Mouse (Mus musculus): ENCODE measurements around the gene Fmn2. TPM values are rescaled to one million over a fixed set of nuclear protein-coding genes. Genes with fewer than 3 reads are reported as not detected.

The Fmn2 gene
- under 1 TPM; 0.25 to 0.28 TPM for total RNA-seq (2021)
- long read RNA-seq, experiment 1: 0 reads
- long read RNA-seq, experiment 2: 0 reads

DNA sequence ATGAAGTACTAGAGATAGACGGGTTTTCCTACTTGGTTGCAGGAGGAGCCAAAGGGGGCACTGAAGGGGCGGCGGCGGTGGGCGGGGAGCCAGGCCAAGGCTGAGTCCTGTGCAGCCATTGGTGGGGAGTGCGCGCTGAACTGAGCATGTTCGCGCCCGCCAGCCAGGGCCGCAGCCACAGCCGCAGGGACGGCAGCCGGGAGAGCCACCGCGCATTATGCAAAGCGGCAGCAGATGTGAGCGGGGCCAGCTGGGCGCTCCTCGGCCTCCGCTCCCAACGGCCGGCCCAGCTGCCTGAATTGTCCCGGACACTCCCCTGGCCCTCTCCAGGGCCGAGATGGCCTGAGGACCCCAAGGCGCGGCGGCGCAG lies at the start of gene Fmn2:
Gene Fmn2, plus strand, starts transcription at position 165 of the 370 bp plus-strand sequence.
- DNase-seq: peak; percentile 13 to 18
- intact Hi-C loops (cut with DNase I): no loop called here

DNA sequence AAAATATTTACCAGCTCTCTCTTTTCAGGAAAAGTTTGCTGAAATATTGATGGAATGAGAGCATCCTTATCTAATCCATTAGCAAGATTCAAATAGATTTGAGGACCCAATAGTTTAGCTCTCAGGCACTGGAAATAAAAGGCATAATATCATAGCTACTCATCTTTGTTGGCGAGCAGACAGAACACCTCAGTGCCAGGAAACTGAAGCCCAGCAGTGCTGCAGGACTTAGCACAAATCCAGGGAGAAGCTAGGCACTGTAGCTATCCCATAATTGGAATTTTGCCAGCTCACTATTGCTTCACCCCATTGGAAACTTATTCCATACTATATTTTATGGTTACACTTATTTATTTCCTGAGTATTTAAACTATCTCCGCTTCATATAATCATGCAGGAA lies 46.5 kb upstream of the Fmn2 start:
- intact Hi-C loops (cut with DNase I): no loop called here
- no peak for DNase-seq

DNA sequence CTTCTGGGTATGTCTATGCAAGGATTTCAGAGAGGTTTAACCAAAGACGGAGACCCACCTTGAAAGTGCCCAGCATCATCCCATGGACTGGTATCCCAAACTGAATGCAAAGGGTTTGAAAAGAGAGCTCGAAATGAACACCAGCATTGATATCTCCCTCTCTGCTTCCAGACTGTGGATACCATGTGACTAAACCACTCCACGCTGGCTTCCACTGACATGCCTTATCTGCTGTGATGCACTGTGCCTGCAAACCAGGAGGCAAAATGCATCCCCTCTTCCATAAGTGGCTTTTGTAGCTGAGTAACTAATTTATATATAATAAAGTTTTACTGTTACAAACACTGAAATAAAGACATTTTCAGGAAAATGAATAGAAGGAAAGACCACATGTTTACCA lies 36.2 kb upstream of the Fmn2 start:
- DNase-seq: no peak
- intact Hi-C loops (cut with DNase I): loop anchor here (5.0 kb wide), 2 partner anchors 87 to 1003 kb away; no protein-coding TSS in a partner anchor

DNA sequence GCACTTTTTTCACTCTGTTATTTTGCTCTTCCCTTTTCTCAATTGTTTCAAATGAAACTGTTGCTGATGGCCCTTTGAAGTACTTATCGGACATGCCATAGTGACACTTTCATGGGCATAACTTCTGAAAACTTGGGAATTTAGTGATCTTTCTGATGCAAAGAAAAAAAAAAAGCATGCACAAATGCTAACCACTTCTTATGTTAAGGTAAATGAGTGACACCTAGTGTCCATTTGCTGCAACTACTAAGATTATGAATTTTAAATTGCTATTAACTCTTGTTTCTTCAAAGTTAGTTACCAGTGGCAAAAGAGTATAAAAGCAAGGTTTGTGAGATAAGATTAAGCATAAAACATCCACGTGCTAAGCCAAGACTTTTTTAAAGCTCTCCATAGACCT lies 35.4 kb upstream of the Fmn2 start:
- DNase-seq: no peak
- intact Hi-C loops (cut with DNase I): loop anchor here (5.0 kb wide), 2 partner anchors 86 to 1004 kb away; no protein-coding TSS in a partner anchor

DNA sequence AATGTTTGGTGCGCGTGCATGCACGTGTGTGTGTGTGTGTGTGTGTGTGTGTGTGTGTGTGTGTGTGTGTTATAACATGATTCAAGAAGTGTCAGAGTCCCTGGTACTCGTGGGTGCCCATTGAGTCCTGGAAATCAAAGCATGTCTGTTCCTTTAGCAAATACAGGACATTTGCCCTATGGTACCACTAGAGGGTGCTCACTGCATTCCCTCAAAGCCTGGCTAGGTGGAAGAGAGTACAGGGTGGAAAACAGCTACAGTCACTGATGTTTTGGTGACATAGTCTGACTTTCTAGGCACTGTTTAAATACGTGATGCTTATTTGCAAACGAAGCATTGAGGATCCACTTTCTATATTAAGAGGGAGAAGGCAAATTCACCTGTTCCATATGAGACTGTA lies 31.9 kb upstream of the Fmn2 start:
- intact Hi-C loops (cut with DNase I): loop anchor here (5.0 kb wide), 2 partner anchors 83 to 1007 kb away; no protein-coding TSS in a partner anchor
- DNase-seq: no peak

DNA sequence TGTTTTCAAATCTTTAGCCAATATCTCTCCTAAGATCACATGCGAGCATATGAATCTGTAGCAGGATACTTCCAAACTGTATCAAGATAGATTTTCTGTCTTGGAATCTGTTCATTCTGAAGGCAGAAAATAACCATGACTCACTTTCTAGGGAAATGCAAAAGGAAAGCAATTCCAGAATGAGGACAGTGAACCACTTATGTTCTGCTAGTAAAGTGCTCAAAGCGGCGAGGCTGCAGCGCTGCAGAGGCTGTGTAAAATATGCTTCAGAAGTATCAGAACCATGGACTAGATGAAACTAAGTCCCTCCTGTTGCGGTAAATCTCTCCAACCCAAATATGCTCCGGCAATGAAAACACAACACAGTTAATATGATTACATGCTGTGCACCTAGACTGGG lies 19.1 kb upstream of the Fmn2 start:
- intact Hi-C loops (cut with DNase I): no loop called here
- DNase-seq: no peak

DNA sequence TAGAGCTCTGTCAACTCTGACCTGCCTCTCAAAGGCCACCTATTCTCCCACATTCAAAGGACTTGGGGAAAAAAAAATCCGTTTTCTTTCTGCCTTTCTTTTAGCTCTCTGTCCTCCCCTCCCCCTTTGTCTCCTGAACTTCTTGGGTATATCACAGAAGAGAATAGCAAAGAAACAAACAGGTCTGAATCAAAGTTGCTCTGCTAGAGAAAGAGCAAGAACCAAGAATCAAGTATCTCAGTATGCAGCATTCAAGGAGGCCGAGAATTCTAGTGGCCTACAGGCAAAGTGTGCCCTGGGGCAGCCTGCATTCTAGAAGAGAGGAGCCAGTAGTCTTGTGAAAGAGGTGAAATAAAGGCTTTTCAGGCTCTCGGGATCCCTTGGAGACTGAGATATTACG lies 1.6 kb upstream of the Fmn2 start:
- DNase-seq: no peak
- intact Hi-C loops (cut with DNase I): no loop called here

DNA sequence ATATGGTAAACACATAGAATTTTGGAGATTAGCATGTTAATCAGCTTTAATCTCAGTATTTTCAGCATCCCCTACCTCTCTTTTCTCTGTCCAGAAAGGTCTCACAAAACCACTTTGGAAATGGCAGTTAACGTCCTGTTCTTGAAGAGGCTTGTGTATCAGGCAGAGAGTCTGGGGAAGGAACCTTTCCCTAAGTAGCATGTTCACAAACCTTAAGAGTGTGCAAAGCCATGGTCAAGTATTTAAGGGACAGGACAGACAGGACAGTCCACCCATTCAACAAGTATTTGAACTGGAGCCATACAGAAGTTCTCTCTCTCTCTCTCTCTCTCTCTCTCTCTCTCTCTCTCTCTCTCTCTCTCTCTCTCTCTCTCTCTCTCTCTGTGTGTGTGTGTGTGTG lies 614 bp upstream of the Fmn2 start:
- no peak for DNase-seq
- intact Hi-C loops (cut with DNase I): no loop called here

DNA sequence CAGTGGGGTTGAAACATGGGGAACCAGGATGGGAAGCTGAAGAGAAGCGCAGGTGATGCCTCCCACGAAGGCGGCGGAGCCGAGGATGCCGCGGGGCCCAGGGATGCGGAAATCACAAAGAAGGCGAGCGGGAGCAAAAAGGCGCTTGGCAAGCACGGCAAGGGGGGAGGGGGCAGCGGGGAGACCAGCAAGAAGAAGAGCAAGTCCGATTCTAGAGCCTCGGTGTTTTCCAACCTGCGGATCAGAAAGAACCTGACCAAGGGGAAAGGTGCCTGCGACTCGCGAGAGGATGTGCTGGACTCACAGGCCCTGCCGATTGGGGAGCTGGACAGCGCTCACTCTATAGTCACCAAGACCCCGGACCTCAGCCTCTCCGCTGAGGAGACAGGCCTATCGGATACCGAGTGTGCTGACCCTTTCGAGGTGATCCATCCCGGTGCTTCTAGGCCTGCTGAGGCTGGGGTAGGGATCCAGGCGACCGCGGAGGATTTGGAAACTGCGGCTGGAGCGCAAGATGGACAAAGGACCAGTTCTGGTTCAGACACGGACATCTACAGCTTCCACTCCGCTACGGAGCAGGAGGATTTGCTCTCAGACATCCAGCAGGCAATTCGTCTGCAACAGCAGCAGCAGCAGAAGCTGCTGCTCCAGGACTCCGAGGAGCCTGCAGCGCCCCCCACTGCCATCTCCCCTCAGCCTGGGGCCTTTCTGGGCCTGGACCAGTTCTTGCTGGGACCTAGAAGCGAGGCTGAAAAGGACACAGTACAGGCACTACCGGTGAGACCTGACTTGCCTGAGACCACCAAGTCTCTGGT lies 613 bp downstream of the Fmn2 start:
- DNase-seq: no peak
- intact Hi-C loops (cut with DNase I): no loop called here

DNA sequence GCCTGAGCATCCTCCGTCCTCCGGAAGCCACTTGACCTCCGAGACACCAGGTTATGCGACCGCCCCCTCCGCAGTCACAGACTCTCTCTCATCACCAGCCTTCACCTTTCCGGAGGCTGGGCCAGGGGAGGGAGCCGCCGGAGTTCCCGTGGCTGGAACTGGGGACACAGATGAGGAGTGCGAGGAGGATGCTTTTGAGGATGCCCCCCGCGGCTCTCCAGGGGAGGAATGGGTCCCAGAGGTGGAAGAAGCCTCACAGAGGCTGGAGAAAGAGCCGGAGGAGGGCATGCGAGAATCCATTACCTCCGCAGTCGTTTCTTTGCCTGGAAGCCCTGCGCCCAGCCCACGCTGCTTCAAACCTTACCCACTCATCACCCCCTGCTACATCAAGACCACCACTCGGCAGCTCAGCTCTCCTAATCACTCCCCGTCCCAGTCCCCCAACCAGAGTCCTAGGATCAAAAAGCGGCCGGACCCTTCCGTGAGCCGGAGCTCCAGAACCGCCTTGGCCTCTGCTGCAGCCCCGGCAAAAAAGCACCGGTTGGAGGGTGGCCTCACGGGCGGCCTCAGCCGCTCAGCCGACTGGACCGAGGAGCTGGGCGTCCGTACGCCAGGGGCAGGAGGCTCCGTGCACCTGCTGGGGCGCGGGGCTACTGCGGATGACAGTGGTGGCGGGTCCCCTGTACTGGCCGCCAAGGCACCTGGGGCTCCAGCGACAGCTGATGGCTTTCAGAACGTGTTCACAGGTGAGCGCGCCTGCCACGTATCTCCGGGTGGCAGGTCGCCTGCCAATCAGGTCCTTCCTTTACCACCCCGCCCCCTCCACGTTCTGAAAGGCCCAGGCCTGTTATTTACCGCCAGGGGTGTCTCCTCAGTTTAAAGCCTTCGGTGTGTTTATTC lies 1.5 kb downstream of the Fmn2 start:
- intact Hi-C loops (cut with DNase I): no loop called here
- DNase-seq: no peak

DNA sequence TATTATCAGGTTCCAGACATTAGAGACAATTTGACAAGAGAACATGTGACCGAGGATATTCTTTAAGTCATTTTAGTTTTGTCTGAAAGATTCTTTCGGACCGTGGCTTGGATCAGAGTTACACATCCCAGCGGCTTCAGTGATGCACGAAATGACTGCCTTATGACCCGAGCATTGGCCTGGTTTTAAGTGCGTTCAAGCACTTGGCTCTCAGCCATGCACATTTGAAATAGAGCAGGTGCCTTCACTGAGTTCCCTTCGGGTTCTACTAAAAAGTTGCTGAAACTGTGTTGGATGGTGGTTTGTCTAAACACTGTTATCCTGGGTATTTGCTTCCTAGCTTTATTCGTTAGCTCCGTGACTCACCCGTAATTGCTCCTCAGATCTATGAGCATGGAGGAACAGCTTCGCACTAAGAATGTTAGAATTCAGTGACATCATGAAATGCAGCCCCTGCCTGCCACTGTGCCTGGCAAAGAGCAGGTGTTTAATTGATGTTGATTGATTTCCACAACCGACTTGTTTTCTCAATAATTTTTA lies 7.0 kb downstream of the Fmn2 start:
- DNase-seq: no peak
- intact Hi-C loops (cut with DNase I): no loop called here

DNA sequence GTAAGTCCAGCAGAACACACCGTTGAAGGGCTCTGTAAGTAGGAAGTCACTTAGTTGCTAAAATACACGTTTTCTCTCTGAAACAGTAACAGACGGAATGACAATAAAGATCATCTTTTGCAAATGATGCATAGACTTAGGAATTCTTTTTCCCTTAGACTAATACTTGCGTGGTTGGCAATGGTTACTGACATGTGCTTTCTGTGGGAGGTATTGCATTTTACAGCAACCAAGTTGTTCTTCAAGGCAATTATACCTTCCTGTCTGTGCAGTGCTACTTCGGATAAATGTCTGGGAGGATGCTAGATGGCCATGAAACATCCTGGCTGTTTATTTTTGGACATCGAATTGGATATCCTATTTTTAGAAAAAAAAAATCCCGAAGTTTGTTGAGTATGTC lies 11.8 kb downstream of the Fmn2 start:
- no peak for DNase-seq
- intact Hi-C loops (cut with DNase I): no loop called here

DNA sequence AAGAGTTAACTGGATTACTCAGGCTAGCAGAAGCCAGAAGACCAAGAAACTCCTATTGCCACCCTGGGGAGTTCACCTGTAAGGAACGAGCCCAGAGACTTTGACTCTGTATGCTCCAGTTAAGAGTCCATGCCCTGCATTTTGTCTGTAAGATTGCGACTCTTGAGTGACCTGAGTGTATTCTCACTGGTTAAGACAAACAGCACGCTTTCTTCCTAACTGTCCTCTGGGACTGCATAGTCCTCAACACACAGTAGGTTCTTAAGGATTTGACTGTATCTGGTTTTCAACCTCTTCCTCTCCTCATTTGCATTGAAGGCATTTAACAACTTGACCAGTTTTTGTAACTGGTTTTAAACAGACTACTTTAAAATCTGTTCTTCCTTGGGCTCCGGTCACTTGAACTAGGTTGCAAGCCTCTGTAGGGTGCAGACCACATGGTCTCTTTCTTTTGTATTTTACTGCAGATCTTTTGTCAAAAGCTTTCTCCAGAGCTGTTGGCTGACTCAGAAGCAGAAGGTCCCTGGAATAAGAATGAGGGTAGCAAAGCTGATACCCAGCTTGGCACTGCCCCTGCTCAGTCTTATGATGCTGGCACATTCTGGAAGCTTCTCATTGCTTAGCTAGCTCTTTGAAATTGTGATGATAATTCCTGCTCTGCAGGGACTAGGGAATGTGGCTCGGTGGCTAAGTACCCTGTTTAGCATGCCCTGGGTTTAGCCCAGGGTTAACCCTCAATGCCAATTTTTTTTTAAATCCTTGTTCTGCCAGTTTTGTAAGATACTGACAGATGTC lies 20.5 kb downstream of the Fmn2 start:
- intact Hi-C loops (cut with DNase I): no loop called here
- DNase-seq: no peak

DNA sequence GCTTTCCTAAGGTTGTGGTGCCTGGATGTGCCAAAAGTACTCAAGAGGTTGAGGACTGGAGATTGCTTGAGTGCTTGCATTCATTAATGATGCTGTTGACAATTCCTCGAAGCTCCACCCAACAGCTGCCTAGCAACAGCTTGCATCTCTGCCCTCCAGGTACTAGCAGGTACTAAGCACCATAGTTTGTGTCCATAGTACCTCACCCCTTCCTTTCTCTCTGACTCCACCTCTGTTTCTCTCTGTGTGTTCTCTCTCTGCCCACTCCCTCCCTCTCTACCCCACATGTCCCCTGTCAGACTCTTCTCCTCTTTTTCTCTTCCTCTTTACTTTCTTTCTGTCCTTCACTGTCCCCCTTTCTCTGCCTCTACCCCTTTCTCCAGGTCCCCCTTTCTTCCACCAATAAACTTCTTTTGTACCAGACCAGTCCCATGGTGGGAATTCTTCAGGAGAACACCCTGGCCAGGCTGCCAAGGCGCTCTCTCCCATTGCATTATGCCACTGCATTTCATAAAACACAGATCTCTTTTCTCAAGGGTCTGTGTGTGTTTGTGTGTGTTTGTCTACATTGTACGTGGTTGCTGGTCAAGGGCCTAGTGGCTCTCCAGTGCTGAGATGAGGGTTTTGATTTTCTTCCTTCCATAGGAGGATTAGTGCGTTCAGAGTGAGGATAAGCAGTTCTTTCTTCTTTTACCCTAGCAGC lies 21.3 kb downstream of the Fmn2 start:
- DNase-seq: no peak
- intact Hi-C loops (cut with DNase I): no loop called here

DNA sequence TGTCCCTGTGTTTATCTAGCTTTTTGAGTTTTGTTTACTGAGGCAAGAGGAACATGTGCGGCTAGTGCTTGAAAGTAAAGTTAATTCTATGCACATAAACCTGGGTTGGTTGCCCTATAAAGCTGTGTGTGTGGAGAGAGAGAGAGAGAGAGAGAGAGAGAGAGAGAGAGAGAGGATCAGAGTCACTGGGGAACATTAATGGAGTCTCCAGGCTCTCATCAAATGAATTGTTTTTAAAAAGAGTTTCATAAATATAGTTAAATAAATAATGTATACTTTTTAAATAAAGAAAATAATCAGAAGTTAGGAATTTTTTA lies 21.8 kb downstream of the Fmn2 start:
- intact Hi-C loops (cut with DNase I): no loop called here
- DNase-seq: no peak

DNA sequence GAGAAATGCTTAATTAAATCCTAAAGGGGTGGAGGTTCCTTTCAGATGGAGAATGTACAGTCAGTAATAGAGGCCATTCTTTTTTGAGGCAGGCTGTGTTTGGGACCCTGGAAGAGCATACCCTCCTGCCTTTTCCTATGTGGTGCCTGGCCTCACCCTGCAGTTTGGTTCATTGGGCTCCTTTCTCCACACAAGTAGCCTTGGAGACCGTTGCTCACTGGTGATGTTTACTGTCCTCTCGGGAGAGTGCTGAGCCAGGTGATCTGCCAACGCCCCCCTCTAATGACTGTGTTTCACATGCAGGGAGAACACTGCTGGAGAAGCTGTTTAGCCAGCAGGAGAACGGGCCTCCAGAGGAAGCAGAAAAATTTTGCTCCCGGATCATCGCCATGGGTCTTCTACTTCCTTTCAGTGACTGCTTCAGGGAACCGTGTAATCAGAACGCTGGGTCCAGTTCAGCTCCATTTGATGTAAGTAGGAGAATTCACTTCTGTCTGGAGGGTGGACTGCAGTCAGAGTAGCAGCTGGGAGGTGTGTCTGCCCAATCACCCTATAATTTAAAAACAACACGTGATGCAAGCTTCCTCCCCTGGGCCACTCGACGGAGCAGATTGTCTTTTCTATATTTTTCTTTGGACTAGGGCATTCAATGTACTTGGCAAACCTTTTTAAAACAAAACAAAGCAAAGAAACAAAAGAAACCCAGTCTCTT lies 35.3 kb downstream of the Fmn2 start:
- no peak for DNase-seq
- intact Hi-C loops (cut with DNase I): no loop called here

DNA sequence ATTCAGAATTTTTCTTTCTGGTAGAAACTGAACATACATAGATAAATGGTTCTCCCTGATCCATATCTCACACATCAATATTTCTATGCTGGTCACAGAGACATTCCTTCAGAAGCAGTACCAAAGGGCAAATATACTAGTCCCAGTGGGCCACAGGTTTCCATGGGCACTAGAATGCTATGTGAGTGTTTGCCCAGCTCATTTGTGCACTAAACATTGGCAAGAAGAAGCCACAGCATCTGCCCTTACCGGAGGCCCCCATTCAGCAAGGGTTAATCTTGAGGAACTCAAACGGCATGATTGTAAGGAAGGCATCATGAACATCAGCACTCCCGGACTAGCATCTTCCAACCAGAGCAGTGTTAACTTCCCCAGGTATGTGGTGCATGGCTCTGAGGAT lies 35.9 kb downstream of the Fmn2 start:
- intact Hi-C loops (cut with DNase I): no loop called here

DNA sequence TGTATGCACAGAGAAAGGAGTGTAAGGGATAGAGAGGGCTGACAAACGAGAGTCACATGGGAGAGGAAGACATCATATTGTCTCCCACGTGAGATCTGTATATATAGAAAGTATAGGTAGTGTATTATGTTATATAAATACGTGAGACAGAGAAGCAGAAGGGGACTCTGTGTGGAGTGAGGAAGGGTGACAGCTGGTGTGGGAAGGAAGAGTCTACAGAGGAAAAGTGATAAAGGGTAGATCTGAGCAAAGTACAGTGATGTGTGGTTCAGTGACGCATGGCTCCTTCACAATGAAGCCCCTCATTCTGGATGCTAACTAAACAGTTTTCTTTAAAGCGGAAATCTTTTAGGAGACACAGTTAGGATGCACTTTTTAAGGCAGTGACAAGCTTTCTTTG lies 46.7 kb downstream of the Fmn2 start:
- no peak for DNase-seq
- intact Hi-C loops (cut with DNase I): no loop called here

More for the DNA sequence above, 35.9 kb downstream of the Fmn2 start:
- DNase-seq: no peak

DNA sequence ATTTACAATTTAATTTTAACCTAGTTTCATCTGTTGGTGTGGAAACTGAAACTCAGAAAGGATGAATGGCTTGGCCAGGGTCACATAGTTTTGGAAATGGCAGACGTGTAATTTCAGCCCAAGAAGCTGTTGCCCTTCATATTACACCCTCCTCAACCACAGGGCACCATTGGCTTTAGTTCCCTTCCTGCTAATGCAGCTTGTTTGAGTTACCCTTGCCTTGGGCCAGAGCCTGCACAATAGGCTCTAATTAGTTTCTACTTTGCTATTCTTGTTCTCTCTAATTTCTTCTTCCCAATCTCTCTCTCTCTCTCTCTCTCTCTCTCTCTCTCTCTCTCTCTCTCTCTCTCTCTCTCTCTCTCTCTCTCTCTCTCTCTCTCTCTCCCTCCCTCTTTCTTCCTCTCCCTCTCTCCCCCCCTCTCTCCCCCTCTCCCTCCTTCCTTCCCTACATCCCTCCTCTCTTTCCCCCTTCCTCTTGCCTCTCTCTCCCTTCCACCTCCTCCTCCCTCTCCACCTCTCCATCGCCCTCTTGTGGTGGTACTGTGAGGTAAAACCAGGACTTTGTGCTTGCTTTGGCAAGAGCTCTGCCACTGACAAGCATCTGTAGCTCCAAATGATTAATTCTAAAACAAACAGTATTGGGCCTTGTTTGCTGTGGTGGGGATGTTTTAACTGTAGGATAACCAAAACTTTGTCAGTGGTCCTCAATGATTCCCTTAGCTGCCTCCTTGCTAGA lies 51.8 kb downstream of the Fmn2 start:
- DNase-seq: peak in 1 of 2 experiments; percentile 6
- intact Hi-C loops (cut with DNase I): loop anchor here (5.0 kb wide), 1 partner anchor 86 kb away; no protein-coding TSS in a partner anchor

Data from gastrocnemius, postnatal 36 days (tissue).